Mouse (Mus musculus) retina, postnatal 1 day (tissue): Measurements from ENCODE around the gene Olfml2a.
A peak's percentile ranks its signal among the peaks of the same experiment; 100 is the strongest.

Experiments used
- DNase-seq: peaks from one replicate; pipeline ENCODE4 v3.0.0-alpha.2; 2012

Olfml2a gene

GRCm38 (mm10) chr2:38931851-38932667, at the start of gene Olfml2a:
TSS of gene Olfml2a (plus strand) at chr2:38931978.
- peak; percentile 80 for DNase-seq

- DNase-seq: no peak
Observed at GRCm38 (mm10) chr2:38902866-38903265, 28.9 kb upstream of the Olfml2a start.

- DNase-seq: peak; percentile 21
Observed at GRCm38 (mm10) chr2:38904290-38904689, 27.5 kb upstream of the Olfml2a start.

- no peak for DNase-seq
Observed at GRCm38 (mm10) chr2:38906097-38906496, 25.7 kb upstream of the Olfml2a start.

GRCm38 (mm10) chr2:38908604-38909003, 23.2 kb upstream of the Olfml2a start:
- DNase-seq: no peak

DNA sequence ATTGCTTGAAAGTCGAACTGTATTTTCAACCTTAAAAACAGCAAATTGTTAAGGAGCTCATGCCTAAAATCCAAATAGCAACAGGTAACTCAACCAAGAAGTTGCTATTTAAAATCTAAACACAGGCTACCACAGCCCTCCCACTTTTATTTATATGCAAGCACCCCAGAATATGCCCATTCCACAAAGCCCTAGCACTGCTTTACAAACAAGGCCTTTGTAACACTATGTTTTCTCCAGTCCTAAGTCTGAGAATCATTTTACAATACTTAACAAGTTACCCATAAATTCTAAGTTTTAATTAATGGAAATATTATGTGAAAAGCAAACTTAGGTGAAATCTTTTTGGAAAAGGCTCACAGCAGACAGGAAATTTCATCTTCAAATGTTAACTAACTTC, 17.3 kb upstream of the Olfml2a start:
- DNase-seq: no peak

- DNase-seq: no peak
Observed at GRCm38 (mm10) chr2:38914965-38915364, 16.8 kb upstream of the Olfml2a start.

- DNase-seq: no peak
Observed at GRCm38 (mm10) chr2:38916947-38917691, 14.7 kb upstream of the Olfml2a start.

DNA sequence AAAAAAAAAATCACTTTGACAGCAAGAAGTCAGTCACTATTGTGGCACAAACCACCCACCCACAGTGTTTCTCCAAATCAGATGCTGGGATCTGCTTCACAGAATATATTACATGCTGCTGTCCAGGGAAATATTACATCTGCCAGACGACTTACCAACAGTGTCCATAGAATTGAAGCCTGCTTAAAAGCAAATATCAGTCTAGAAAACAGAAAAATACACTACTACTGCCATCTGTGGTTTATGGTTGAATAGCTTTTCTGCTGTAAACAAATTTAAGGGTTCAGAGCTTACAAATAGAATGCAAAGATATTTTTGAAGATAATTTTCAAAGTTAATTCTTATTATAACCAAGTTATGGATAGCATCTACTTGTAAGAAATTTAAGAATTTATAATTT, 10.4 kb upstream of the Olfml2a start:
- no peak for DNase-seq

- peak; percentile 36 for DNase-seq
Observed at GRCm38 (mm10) chr2:38923471-38923870, 8.3 kb upstream of the Olfml2a start.

- DNase-seq: no peak
Observed at GRCm38 (mm10) chr2:38923911-38924310, 7.9 kb upstream of the Olfml2a start.

DNA sequence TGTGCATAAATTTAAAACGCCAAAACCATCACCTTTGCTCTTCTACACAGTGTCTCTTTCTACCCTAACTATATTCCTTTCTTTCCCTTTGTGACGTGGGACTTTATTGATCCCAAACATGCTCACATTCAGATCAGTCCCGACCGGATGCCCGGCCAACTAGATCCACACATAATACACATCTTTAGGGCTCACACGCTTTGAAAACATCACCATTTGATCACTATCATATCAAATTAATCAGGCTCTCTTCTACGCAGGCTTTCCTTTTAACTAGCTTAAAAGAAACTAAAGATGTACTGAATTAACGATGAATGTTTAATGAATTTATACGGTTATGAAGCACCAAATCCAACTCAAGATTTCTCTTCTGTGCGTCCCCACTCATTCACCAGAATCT, 7.2 kb upstream of the Olfml2a start:
- DNase-seq: peak; percentile 44

GRCm38 (mm10) chr2:38925171-38926080, 6.4 kb upstream of the Olfml2a start:
- DNase-seq: no peak

DNA sequence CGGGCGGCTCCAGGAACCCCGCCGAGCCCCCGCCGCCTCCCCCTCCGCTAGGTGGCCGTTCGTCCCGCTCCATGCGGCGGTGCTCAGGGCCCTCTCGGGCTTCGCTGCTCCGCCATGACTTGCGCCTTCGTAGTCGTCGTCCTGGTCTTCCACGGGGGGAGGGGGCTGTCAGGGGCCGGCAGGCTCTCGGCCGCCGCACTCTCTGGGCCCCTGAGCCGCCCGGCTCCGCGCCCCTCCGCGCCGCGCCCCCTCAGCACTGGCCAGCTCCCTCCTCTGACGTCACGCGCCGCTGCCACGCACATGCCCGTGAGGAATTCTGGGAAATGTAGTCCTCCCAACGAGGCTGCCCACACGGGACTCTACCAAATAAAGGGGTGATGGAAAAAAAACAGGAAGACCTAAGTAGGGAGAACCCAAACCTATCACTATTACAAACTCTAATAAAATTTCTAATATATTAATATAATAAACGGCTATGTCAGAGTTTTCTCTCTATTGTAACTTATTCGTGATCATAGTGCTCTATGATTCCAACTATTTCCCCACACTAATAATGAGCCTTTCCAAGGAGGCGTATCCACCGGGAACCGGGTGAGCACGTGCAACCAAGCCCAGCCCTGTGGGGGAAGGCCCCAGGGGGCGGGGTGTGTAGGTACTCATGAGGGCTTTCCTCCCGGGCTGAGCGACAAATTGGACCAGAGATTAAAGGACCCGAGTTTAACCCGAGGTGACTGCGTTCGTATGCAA, 5.5 kb upstream of the Olfml2a start:
- DNase-seq: peak; percentile 98

DNA sequence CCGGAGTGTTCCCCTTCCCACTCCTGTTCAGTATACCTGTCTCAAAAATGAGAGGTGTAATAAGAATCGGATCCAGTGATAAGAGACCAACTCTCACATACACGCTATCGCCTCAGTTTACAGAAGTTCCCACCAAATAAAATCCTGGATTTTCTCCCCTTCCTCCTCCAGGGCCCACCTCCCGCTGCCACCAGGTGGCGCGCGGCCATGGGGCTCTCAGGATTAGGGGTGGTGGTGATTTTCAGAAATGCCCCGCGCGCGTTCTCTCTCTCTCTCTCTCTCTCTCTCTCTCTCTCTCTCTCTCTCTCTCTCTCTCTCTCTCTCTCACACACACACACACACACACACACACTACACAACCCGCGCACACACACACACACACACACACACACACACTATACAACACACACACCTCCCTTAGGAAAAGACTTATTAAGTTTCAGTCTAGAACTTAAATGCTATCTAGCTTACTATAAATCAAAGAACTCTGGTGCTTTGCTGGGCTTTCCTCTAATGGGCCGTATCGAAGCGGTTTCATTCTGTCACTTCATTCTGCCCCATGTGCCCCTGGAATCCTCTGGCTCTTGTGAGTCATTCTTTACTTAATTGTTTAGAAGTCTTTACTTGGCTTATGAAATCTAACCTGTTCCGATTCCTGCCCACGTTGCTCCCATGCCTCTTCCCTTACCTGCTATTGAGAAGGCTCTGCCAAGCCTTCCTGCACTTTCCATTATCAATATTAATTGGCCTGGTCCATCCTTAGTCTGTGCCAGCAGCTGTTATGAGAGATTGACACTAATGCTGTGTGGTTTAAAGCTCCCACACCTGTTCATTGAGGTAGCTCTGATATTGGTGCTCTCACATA, 4.4 kb upstream of the Olfml2a start, which contains the start of gene Nr6a1:
Gene Nr6a1, minus strand, starts transcription at position 574 of the 865 bp plus-strand sequence.
- peak; percentile 83 for DNase-seq

GRCm38 (mm10) chr2:38930269-38930668, 1.5 kb upstream of the Olfml2a start:
- no peak for DNase-seq

DNA sequence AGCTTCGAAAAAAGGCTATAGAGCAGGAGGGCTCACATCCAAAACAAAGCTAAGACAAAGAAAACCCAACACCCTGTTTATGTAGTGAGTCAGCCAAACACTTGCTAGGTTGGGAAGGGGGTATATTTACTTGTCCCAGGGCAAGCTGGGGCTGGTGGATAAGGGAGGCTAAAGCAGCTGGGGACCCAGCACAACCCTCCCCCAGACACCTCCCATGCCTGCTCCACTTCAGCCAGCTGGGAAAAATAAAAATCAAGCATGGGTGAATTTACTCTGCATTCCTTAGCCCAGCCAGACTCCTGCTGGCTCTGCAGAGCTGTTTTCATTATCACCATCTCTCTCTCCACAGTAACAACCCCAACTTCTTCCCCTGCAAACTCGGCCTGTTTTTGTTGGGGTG, 2.2 kb downstream of the Olfml2a start:
- DNase-seq: no peak

GRCm38 (mm10) chr2:38934936-38935335, 3.2 kb downstream of the Olfml2a start:
- no peak for DNase-seq

DNA sequence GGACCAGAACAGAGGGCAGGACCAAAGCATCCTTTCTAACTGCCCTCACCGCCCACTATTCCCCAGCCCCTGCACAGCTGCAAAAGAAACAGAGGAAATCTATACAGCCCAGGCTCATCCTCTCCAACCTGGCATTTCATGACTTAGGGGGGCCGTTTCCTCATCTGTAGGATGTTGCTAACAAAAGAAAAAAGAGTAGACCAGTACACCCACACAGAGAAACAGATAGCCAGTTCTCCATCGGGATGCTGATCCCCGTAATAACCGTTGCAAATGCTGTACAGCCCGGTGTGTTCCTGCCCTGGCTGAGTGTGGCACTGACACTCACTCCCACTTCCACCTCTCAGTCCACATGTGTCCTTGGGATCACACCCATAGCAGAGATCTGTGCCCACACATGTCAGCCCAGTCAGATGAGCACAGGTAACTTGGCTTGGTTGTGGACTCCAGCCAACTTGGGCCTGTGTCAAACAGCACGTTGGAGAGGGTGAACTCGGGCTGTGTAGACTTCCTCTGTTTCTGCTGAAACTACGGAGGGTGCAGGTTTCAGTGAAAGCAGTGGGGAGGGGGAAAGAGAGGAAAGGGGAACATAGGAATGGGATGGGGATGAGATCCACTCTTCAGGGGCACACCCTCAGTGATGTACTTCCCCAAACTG, 5.1 kb downstream of the Olfml2a start:
- DNase-seq: no peak

DNA sequence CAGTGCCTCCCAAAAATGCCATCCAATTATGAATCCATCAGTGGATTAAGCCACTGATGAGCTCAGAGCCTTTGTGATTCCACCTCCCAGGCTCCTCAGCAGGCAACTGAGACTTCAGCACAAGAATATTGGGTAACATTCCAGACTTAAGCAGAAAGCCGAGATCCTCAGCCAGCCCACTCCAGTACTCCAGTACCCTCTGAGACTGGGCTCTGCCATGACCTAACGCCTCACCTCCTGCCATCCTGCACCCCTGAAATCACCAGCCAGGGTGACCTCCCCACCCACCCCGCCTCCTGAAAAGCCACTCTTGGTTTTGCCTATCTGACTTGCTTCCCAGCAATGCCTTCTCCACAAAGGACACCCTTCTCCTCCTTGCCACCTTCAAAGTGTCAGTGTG, 5.6 kb downstream of the Olfml2a start:
- no peak for DNase-seq

DNA sequence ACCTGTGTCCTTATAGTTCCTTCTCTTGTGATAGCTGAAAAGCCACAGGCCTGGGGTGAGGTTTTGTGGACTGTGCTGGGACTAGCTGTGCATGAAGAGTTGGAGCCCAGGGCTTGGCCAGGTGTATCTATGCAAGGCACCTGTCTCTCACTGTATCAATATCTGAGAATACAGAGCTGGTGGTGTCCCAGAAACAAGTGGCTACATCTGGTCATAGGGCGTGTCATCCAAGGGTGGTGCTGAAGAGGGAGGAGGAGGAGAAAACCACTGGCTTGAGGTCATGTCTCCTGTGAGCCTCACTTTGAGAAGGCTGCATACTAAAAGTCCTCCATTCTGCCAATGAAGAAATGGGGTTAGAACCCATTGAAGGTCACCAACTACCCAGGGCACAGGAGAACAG, 6.2 kb downstream of the Olfml2a start:
- no peak for DNase-seq
